Mouse (Mus musculus): ENCODE data around the gene Cemip2. TPM values are rescaled to one million over a fixed set of nuclear protein-coding genes. Genes with fewer than 3 reads are reported as not detected.

The Cemip2 gene
- polyA plus RNA-seq, 1 experiment from 2014 or later, result 33.0 TPM

Other genes with a start within 250 kb of the Cemip2 start
- 46.4 and 49.8 TPM in 2 replicates for gene 1110059E24Rik, start 125.4 kb upstream of the Cemip2 start, polyA plus RNA-seq (2015; fragmentation: Nextera tagmentation; extraction: Ambion mirVana)
- 31.8 and 32.6 TPM in 2 replicates for gene Abhd17b, start 125.2 kb upstream of the Cemip2 start, polyA plus RNA-seq (2015; fragmentation: Nextera tagmentation; extraction: Ambion mirVana)